Mouse (Mus musculus): Measurements from ENCODE around the gene Flcn.

DNA sequence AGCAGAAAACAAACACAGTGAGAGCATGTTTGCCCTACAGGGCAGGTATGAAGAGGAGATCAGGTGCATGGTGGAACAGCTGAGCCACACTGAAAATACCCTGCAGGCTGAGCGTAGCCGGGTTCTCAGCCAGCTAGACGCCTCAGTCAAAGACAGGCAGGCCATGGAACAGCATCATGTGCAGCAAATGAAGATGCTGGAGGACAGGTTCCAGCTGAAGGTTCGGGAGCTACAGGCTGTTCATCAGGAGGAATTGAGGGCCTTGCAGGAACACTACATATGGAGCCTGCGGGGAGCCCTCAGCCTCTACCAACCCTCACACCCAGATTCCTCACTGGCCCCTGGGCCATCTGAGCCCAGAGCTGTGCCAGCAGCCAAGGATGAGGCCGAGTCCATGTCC is 49.0 kb downstream of the Flcn start:
- no peak for TF ChIP-seq CTCF (IDR thresholded peaks at IDR 0.05; ENCODE audit: low read depth)
- no peak for TF ChIP-seq EP300 (IDR thresholded peaks at IDR 0.05; ENCODE audit: low read depth)

Measured in heart, postnatal 0 days (tissue).